Mouse (Mus musculus) embryonic fibroblast, embryonic 13.5 days (primary cell): ENCODE results near the gene Gpr45. TPM values are rescaled to one million over a fixed set of nuclear protein-coding genes. Genes with fewer than 3 reads are reported as not detected.

Source experiments
- H3K27ac ChIP-seq: 2 replicates; pipeline ENCODE4 v1.5.1; 2012; ENCODE audit warnings: low read length, control low read depth, inconsistent platforms; ENCODE audit not compliant: insufficient read depth
- H3K4me1 ChIP-seq: 2 replicates; pipeline ENCODE4 v1.6.1; 2011; ENCODE audit warnings: low read length; ENCODE audit not compliant: control insufficient read depth, insufficient read depth
- H3K4me3 ChIP-seq: 2 replicates; pipeline ENCODE4 v1.5.1; 2011; ENCODE audit warnings: mild to moderate bottlenecking, control low read depth, low read length; ENCODE audit not compliant: insufficient read depth
- CTCF ChIP-seq: IDR thresholded peaks from 2 replicates; pipeline ENCODE4 v1.5.1; 2011; ENCODE audit warnings: mild to moderate bottlenecking, control low read depth, low read length, moderate library complexity, borderline replicate concordance; ENCODE audit not compliant: insufficient read depth
- POLR2A ChIP-seq: IDR thresholded peaks from 2 replicates; pipeline ENCODE4 v1.6.1; 2011; ENCODE audit warnings: low read depth, mild to moderate bottlenecking, control low read depth, low read length, moderate library complexity
- polyA plus RNA-seq: library from polyadenylated mRNA; stranded (reverse); fragments of >200 nt; gene quantifications from 2 replicates; pipeline ENCODE4 v1.2.4, GENCODE M21; 2011; ENCODE audit warnings: low read depth; ENCODE audit not compliant: missing spikeins, insufficient read length

The Gpr45 gene
- polyA plus RNA-seq, 1 experiment = 1.8 TPM

GRCm38 (mm10) chr1:43045204-43045982 lies 92.7 kb downstream of the Gpr45 start:
- H3K4me3 ChIP-seq = no peak overlapping the region
- H3K27ac ChIP-seq = no peak overlapping the region
- TF ChIP-seq CTCF (no peak), POLR2A (no peak)
- H3K4me1 ChIP-seq = no peaks in the 10 kb centered on the region

GRCm38 (mm10) chr1:43046990-43047389 lies 94.3 kb downstream of the Gpr45 start:
- no peaks in the 10 kb centered on the region for H3K4me1 ChIP-seq
- H3K27ac ChIP-seq = no peak overlapping the region
- TF ChIP-seq CTCF = no peak
- TF ChIP-seq POLR2A = no peak
- no peak overlapping the region for H3K4me3 ChIP-seq

- TF ChIP-seq POLR2A (no peak), CTCF (no peak)
- no peaks in the 10 kb centered on the region for H3K4me1 ChIP-seq
- H3K4me3 ChIP-seq = no peak overlapping the region
- H3K27ac ChIP-seq = no peak overlapping the region
Observed at GRCm38 (mm10) chr1:43047811-43048210, 95.1 kb downstream of the Gpr45 start.

- no peak overlapping the region for H3K27ac ChIP-seq
- H3K4me3 ChIP-seq = no peak overlapping the region
- H3K4me1 ChIP-seq = no peaks in the 10 kb centered on the region
- TF ChIP-seq POLR2A = no peak
- no peak for TF ChIP-seq CTCF
Observed at GRCm38 (mm10) chr1:43051903-43052302, 99.2 kb downstream of the Gpr45 start.

- no peaks in the 10 kb centered on the region for H3K4me1 ChIP-seq
Observed at GRCm38 (mm10) chr1:43065615-43066310, 113.1 kb downstream of the Gpr45 start.

GRCm38 (mm10) chr1:43066573-43066972 lies 113.9 kb downstream of the Gpr45 start:
- H3K27ac ChIP-seq = no peak overlapping the region
- TF ChIP-seq POLR2A = no peak
- TF ChIP-seq CTCF = no peak
- no peaks in the 10 kb centered on the region for H3K4me1 ChIP-seq

More at GRCm38 (mm10) chr1:43065615-43066310, 113.1 kb downstream of the Gpr45 start:
- Histone ChIP-seq H3K4me3 (no peak overlapping the region), H3K27ac (no peak overlapping the region)
- peak; percentile 96 for TF ChIP-seq CTCF
- no peak for TF ChIP-seq POLR2A

GRCm38 (mm10) chr1:43067551-43067950 lies 114.9 kb downstream of the Gpr45 start:
- Histone ChIP-seq H3K27ac (no peak overlapping the region), H3K4me3 (no peak overlapping the region), H3K4me1 (no peaks in the 10 kb centered on the region)
- no peak for TF ChIP-seq CTCF
- no peak for TF ChIP-seq POLR2A

More at GRCm38 (mm10) chr1:43066573-43066972, 113.9 kb downstream of the Gpr45 start:
- no peak overlapping the region for H3K4me3 ChIP-seq

- TF ChIP-seq POLR2A = no peak
- no peak for TF ChIP-seq CTCF
- Histone ChIP-seq H3K27ac (no peak overlapping the region), H3K4me1 (no peaks in the 10 kb centered on the region), H3K4me3 (no peak overlapping the region)
Observed at GRCm38 (mm10) chr1:43070726-43071125, 118.1 kb downstream of the Gpr45 start.

GRCm38 (mm10) chr1:43072028-43072427 lies 119.4 kb downstream of the Gpr45 start:
- H3K4me1 ChIP-seq = no peaks in the 10 kb centered on the region
- TF ChIP-seq POLR2A (no peak), CTCF (no peak)
- H3K4me3 ChIP-seq = no peak overlapping the region
- no peak overlapping the region for H3K27ac ChIP-seq

GRCm38 (mm10) chr1:43072561-43072960 lies 119.9 kb downstream of the Gpr45 start:
- Histone ChIP-seq H3K27ac (no peak overlapping the region), H3K4me1 (no peaks in the 10 kb centered on the region), H3K4me3 (no peak overlapping the region)
- TF ChIP-seq CTCF (no peak), POLR2A (no peak)

- no peak overlapping the region for H3K27ac ChIP-seq
- TF ChIP-seq POLR2A (no peak), CTCF (no peak)
Observed at GRCm38 (mm10) chr1:43074791-43075190, 122.1 kb downstream of the Gpr45 start.

More at GRCm38 (mm10) chr1:43074791-43075190, 122.1 kb downstream of the Gpr45 start:
- no peak overlapping the region for H3K4me3 ChIP-seq
- H3K4me1 ChIP-seq = no peaks in the 10 kb centered on the region
